Mouse (Mus musculus) heart, postnatal 0 days (tissue): ENCODE measurements at regions not wholly inside any gene's neighbourhood (a gene's known extent, or its start where the extent isn't known, plus 50 kb on each side); places are given as distances from the start of the nearest gene placed in this dataset.

Experiments
- CTCF ChIP-seq: IDR thresholded peaks from 2 replicates; pipeline ENCODE4 v1.5.1; 2016; ENCODE audit warnings: antibody characterized with exemption, control low read depth, low read depth
- EP300 ChIP-seq: IDR thresholded peaks from 2 replicates; pipeline ENCODE4 v1.6.1; 2016; ENCODE audit warnings: antibody characterized with exemption, low read depth

DNA sequence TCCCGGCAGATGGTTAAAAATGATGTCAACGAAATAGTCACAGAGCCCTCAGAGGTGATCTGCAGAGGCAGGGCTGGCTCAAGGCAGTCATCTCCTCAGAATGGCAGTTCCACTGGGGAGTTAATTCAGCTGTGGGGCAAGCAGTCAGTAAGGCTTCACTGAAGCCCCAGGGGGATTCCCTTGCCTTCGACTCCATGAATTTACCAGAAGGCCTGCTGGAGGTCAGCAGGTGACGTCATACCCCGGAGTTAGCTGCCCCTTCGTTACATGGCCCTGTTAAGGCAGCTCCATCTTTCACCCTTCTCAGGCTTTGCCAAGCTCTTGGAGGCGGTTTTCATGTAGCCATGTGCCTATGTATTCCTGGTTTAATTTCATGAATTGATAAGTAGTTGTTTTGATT, 178.6 kb downstream of the Fam43a start:
- no peak for TF ChIP-seq CTCF
- TF ChIP-seq EP300 = no peak
